ENCODE assay signal across 23 mouse cellular contexts in the genomic region with DNA sequence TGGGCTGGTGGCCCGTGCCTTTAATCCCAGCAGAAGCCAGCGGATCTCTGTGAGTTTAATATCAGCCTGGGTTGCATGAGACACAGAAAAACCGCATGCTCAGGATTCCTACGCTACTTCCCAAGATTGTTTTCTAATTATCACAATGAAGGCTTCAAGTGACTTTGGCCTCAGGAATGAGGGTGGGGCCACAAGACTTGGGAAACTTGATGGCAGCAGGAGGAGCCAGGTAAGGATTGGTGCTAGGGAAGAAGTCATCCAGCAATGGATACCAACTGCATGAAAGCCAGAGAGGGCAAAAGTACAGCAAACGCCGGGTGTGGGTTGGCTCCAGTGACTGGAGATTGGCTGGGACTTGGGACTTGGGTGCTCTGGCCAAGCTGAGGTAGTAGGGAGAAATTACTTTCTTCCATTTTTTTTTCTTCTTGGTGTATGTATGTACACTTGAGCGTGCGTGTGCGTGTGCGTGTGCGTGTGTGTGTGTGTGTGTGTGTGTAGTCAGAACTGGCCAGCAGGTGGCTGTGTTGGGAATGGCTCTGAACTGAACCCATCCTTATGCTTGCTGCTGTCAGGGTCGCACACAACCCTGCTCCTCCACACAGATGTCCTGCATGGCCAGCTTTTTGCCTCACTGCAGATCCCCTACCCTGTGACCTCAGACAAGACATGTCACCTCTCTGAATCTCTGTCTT. TPM values are rescaled to one million over a fixed set of nuclear protein-coding genes. Genes with fewer than 3 reads are reported as not detected.
DNase-seq lines count a peak whose midpoint lies in the region; ATAC-seq and TF ChIP-seq lines count a peak whose summit lies in the region.
"Had no signal": no experiment of that assay in that cellular context is flagged by ENCODE, and none has a peak within 500 bp of the region (broad histone marks: within the 10 kb centered on the region; RNA-seq: fewer than 3 reads in every experiment).

No protein-coding gene starts in this region.

- H3K4me2 ChIP-seq in hindbrain, postnatal 0 days (ENCODE audit: low read depth, low read length) = no peak overlapping the region
- no peak overlapping the region for H3K4me2 ChIP-seq in hindbrain, embryonic 11.5 days (replicated peaks; ENCODE audit: low read depth, low read length)
- no peak overlapping the region for H3K4me2 ChIP-seq in intestine, embryonic 15.5 days (replicated peaks)
- H3K4me2 ChIP-seq in stomach, postnatal 0 days (replicated peaks; ENCODE audit: low read depth) = no peak overlapping the region
- H3K4me2 ChIP-seq: forebrain, embryonic 15.5 days; heart, embryonic 15.5 days; hindbrain, embryonic 13.5 days; liver, embryonic 11.5 days; neural tube, embryonic 12.5 days; stomach, embryonic 15.5 days had no signal

- H3K27me3 ChIP-seq in hindbrain, postnatal 0 days (ENCODE audit: insufficient read depth, low read length) = no peaks in the 10 kb centered on the region
- no peaks in the 10 kb centered on the region for H3K27me3 ChIP-seq in hindbrain, embryonic 11.5 days (ENCODE audit: control insufficient read depth, insufficient read depth, low read length)
- no peaks in the 10 kb centered on the region for H3K27me3 ChIP-seq in intestine, embryonic 15.5 days (replicated peaks)
- H3K27me3 ChIP-seq in stomach, postnatal 0 days (ENCODE audit: control insufficient read depth, insufficient read depth, low read length) = no peaks in the 10 kb centered on the region
- H3K27me3 ChIP-seq: CH12.LX; forebrain, embryonic 15.5 days; heart, embryonic 15.5 days; hindbrain, embryonic 13.5 days; megakaryocyte, embryonic 14.5 days; neural tube, embryonic 12.5 days; stomach, embryonic 15.5 days had no signal

- WGBS in hindbrain, postnatal 0 days = 92% methylated on average over 12 of the region's 12 CpGs
- 93% methylated on average over 12 of the region's 12 CpGs for WGBS in hindbrain, embryonic 11.5 days
- 84% methylated on average over 12 of the region's 12 CpGs for WGBS in lung, adult 2 months
- WGBS in intestine, embryonic 15.5 days = 85% methylated on average over 12 of the region's 12 CpGs
- WGBS in stomach, postnatal 0 days = 83% methylated on average over 12 of the region's 12 CpGs

- H3K27ac ChIP-seq in hindbrain, postnatal 0 days = no peak overlapping the region
- H3K27ac ChIP-seq in hindbrain, embryonic 11.5 days (ENCODE audit: low read depth, low read length) = no peak overlapping the region
- H3K27ac ChIP-seq in intestine, embryonic 15.5 days = no peak overlapping the region
- H3K27ac ChIP-seq in stomach, postnatal 0 days (replicated peaks) = 0 out of 2 replicates have a peak overlapping the region, but pooled peaks have one; percentile 8
- H3K27ac ChIP-seq: forebrain, embryonic 15.5 days; heart, embryonic 15.5 days; hindbrain, embryonic 13.5 days; kidney, postnatal 0 days; neural tube, embryonic 12.5 days; stomach, embryonic 15.5 days had no signal

- TF ChIP-seq POLR2A in lung, adult 2 months (IDR thresholded peaks at IDR 0.05; ENCODE audit: borderline replicate concordance, extremely low read depth, low read depth, low read length) = no peak

- no peaks in the 10 kb centered on the region for H3K36me3 ChIP-seq in hindbrain, postnatal 0 days (ENCODE audit: insufficient read depth, low read length)
- no peaks in the 10 kb centered on the region for H3K36me3 ChIP-seq in hindbrain, embryonic 11.5 days (ENCODE audit: control insufficient read depth, insufficient read depth, low read length)
- 0 out of 2 replicates have a peak, but pooled peaks cover 5% of the 10 kb centered on the region for H3K36me3 ChIP-seq in intestine, embryonic 15.5 days
- H3K36me3 ChIP-seq in stomach, postnatal 0 days (ENCODE audit: control insufficient read depth, insufficient read depth, low read length) = no peaks in the 10 kb centered on the region
- H3K36me3 ChIP-seq: forebrain, embryonic 15.5 days; heart, embryonic 15.5 days; neural tube, embryonic 12.5 days had no signal

- H3K9ac ChIP-seq in hindbrain, postnatal 0 days (replicated peaks; ENCODE audit: low read length) = no peak overlapping the region
- H3K9ac ChIP-seq in hindbrain, embryonic 11.5 days (ENCODE audit: low read depth, low read length) = no peak overlapping the region
- no peak overlapping the region for H3K9ac ChIP-seq in intestine, embryonic 15.5 days
- H3K9ac ChIP-seq in stomach, postnatal 0 days (ENCODE audit: low read length) = no peak overlapping the region
- H3K9ac ChIP-seq: forebrain, embryonic 15.5 days; heart, embryonic 15.5 days; hindbrain, embryonic 13.5 days; neural tube, embryonic 12.5 days; stomach, embryonic 15.5 days had no signal

- 0 out of 2 replicates have a peak, but pooled peaks have one; percentile 18 for TF ChIP-seq CTCF in hindbrain, postnatal 0 days (IDR thresholded peaks at IDR 0.05; ENCODE audit: low read depth)
- TF ChIP-seq CTCF in lung, adult 2 months (IDR thresholded peaks at IDR 0.05; ENCODE audit: insufficient read depth, low read length) = no peak
- peak; percentile 35; the same call in 1 of the 2 replicates for TF ChIP-seq CTCF in stomach, postnatal 0 days (IDR thresholded peaks at IDR 0.05; ENCODE audit: low read depth)

- DNase-seq in hindbrain, postnatal 0 days (ENCODE audit: low spot score) = no peak
- DNase-seq in hindbrain, embryonic 11.5 days (ENCODE audit: low spot score) = no peak
- peak; percentile 12 for DNase-seq in lung, adult 2 months
- no peak for DNase-seq in lung, postnatal 10 days
- DNase-seq in stomach, postnatal 0 days (ENCODE audit: low spot score) = peak; percentile 34
- no peak for DNase-seq in adrenal gland, postnatal 25 days
- DNase-seq in right cerebral cortex, adult 18-20 months = no peak
- DNase-seq: adrenal gland, postnatal 10 days; cerebellum, postnatal 10 days; heart, adult 18-20 months; thymus, postnatal 25 days had no signal

- TF ChIP-seq EP300 in stomach, postnatal 0 days (optimal IDR thresholded peaks at IDR 0.05) = no peak

- no peak overlapping the region for H3K4me3 ChIP-seq in hindbrain, postnatal 0 days (ENCODE audit: low read length)
- no peak overlapping the region for H3K4me3 ChIP-seq in hindbrain, embryonic 11.5 days (ENCODE audit: low read depth, low read length)
- H3K4me3 ChIP-seq in lung, adult 2 months (replicated peaks; ENCODE audit: extremely low read depth, low read depth, low read length) = no peak overlapping the region
- no peak overlapping the region for H3K4me3 ChIP-seq in intestine, embryonic 15.5 days (replicated peaks)
- no peak overlapping the region for H3K4me3 ChIP-seq in stomach, postnatal 0 days (ENCODE audit: low read depth, low read length)
- H3K4me3 ChIP-seq: erythroblast, embryonic 14.5 days; forebrain, embryonic 15.5 days; heart, embryonic 15.5 days; hindbrain, embryonic 13.5 days; megakaryocyte, embryonic 14.5 days; neural tube, embryonic 12.5 days; stomach, embryonic 15.5 days had no signal

- ATAC-seq in hindbrain, postnatal 0 days = no peak
- ATAC-seq in hindbrain, embryonic 11.5 days (ENCODE audit: low FRiP score) = no peak
- peak; percentile 74 for ATAC-seq in intestine, embryonic 15.5 days
- ATAC-seq in stomach, postnatal 0 days (ENCODE audit: low FRiP score, low TSS enrichment) = 0 out of 2 replicates have a peak, but pooled peaks have one; percentile 37
- ATAC-seq: forebrain, embryonic 15.5 days had no signal

- no peaks in the 10 kb centered on the region for H3K4me1 ChIP-seq in hindbrain, postnatal 0 days (ENCODE audit: insufficient read depth, low read length)
- H3K4me1 ChIP-seq in hindbrain, embryonic 11.5 days (replicated peaks; ENCODE audit: control insufficient read depth, insufficient read depth, low read length) = no peaks in the 10 kb centered on the region
- no peaks in the 10 kb centered on the region for H3K4me1 ChIP-seq in lung, adult 2 months (ENCODE audit: control insufficient read depth, insufficient read depth, low read length)
- no peaks in the 10 kb centered on the region for H3K4me1 ChIP-seq in intestine, embryonic 15.5 days (replicated peaks)
- H3K4me1 ChIP-seq in stomach, postnatal 0 days (replicated peaks; ENCODE audit: control insufficient read depth, insufficient read depth) = no peaks in the 10 kb centered on the region
- H3K4me1 ChIP-seq: forebrain, embryonic 15.5 days; heart, embryonic 15.5 days; hindbrain, embryonic 13.5 days; megakaryocyte, embryonic 14.5 days; neural tube, embryonic 12.5 days; stomach, embryonic 15.5 days had no signal

- H3K9me3 ChIP-seq in hindbrain, postnatal 0 days (ENCODE audit: low read length) = no peaks in the 10 kb centered on the region
- no peaks in the 10 kb centered on the region for H3K9me3 ChIP-seq in hindbrain, embryonic 11.5 days (ENCODE audit: control insufficient read depth, low read length)
- no peaks in the 10 kb centered on the region for H3K9me3 ChIP-seq in intestine, embryonic 15.5 days
- H3K9me3 ChIP-seq in stomach, postnatal 0 days (ENCODE audit: control insufficient read depth, low read length) = no peaks in the 10 kb centered on the region
- H3K9me3 ChIP-seq: forebrain, embryonic 15.5 days; heart, embryonic 15.5 days; hindbrain, embryonic 13.5 days; megakaryocyte, embryonic 14.5 days; neural tube, embryonic 12.5 days; stomach, embryonic 15.5 days had no signal

RNA-seq across cellular contexts. Expression of a gene that starts 5.5 kb away (rescaled TPM):
- 67.0 and 90.9 TPM in 2 replicates for total RNA-seq in hindbrain, postnatal 0 days (2014; rRNA removed)
- polyA plus RNA-seq in hindbrain, postnatal 0 days (2015; fragmentation: Nextera tagmentation; extraction: Ambion mirVana) = 70.3 and 77.5 TPM in 2 replicates
- 49.8 and 50.5 TPM in 2 replicates for polyA plus RNA-seq in hindbrain, embryonic 11.5 days (2014; fragmentation: Nextera tagmentation; extraction: Ambion mirVana)
- polyA plus RNA-seq in lung, adult 2 months (2012; rRNA removed) = 96.1 and 134 TPM in 2 replicates
- 34.2 and 38.3 TPM in 2 replicates for polyA plus RNA-seq in intestine, embryonic 15.5 days (2015; fragmentation: Nextera tagmentation; extraction: Ambion mirVana)
- polyA plus RNA-seq in stomach, postnatal 0 days (2015; fragmentation: Nextera tagmentation; extraction: Ambion mirVana) = 19.0 and 21.5 TPM in 2 replicates
- 57.4 and 67.6 TPM in 2 replicates for total RNA-seq in adrenal gland, postnatal 25 days (2021)

RNA-seq across cellular contexts. Expression of a gene that starts 19.5 kb away (rescaled TPM):
- total RNA-seq in hindbrain, postnatal 0 days (2014; rRNA removed) = 9.2 and 10.2 TPM in 2 replicates
- 6.5 and 6.9 TPM in 2 replicates for polyA plus RNA-seq in hindbrain, postnatal 0 days (2015; fragmentation: Nextera tagmentation; extraction: Ambion mirVana)
- polyA plus RNA-seq in hindbrain, embryonic 11.5 days (2014; fragmentation: Nextera tagmentation; extraction: Ambion mirVana) = 3.7 and 3.9 TPM in 2 replicates
- polyA plus RNA-seq in lung, adult 2 months (2012; rRNA removed) = 32.5 and 34.9 TPM in 2 replicates
- 8.0 and 8.6 TPM in 2 replicates for polyA plus RNA-seq in intestine, embryonic 15.5 days (2015; fragmentation: Nextera tagmentation; extraction: Ambion mirVana)
- 7.3 and 8.7 TPM in 2 replicates for polyA plus RNA-seq in stomach, postnatal 0 days (2015; fragmentation: Nextera tagmentation; extraction: Ambion mirVana)
- total RNA-seq in adrenal gland, postnatal 25 days (2021) = 25.6 and 32.3 TPM in 2 replicates

RNA-seq across cellular contexts. Expression of a gene that starts 32.4 kb away (rescaled TPM):
- 60.0 and 61.7 TPM in 2 replicates for total RNA-seq in hindbrain, postnatal 0 days (2014; rRNA removed)
- polyA plus RNA-seq in hindbrain, postnatal 0 days (2015; fragmentation: Nextera tagmentation; extraction: Ambion mirVana) = 153 and 162 TPM in 2 replicates
- 161 and 173 TPM in 2 replicates for polyA plus RNA-seq in hindbrain, embryonic 11.5 days (2014; fragmentation: Nextera tagmentation; extraction: Ambion mirVana)
- 99.2 and 132 TPM in 2 replicates for polyA plus RNA-seq in lung, adult 2 months (2012; rRNA removed)
- 131 and 140 TPM in 2 replicates for polyA plus RNA-seq in intestine, embryonic 15.5 days (2015; fragmentation: Nextera tagmentation; extraction: Ambion mirVana)
- 108 and 114 TPM in 2 replicates for polyA plus RNA-seq in stomach, postnatal 0 days (2015; fragmentation: Nextera tagmentation; extraction: Ambion mirVana)
- total RNA-seq in adrenal gland, postnatal 25 days (2021) = 75.6 and 93.0 TPM in 2 replicates

RNA-seq across cellular contexts. Expression of a gene that starts 32.7 kb away (rescaled TPM):
- total RNA-seq in hindbrain, postnatal 0 days (2014; rRNA removed) = 0.25 TPM in 1 of 2 replicates, not detected in the other
- polyA plus RNA-seq in hindbrain, postnatal 0 days (2015; fragmentation: Nextera tagmentation; extraction: Ambion mirVana) = not detected in 2 replicates
- polyA plus RNA-seq in hindbrain, embryonic 11.5 days (2014; fragmentation: Nextera tagmentation; extraction: Ambion mirVana) = 0.22 and 0.38 TPM in 2 replicates
- 4.3 and 5.0 TPM in 2 replicates for polyA plus RNA-seq in lung, adult 2 months (2012; rRNA removed)
- polyA plus RNA-seq in intestine, embryonic 15.5 days (2015; fragmentation: Nextera tagmentation; extraction: Ambion mirVana) = 0.63 and 0.95 TPM in 2 replicates
- polyA plus RNA-seq in stomach, postnatal 0 days (2015; fragmentation: Nextera tagmentation; extraction: Ambion mirVana) = 3.7 and 5.0 TPM in 2 replicates
- 0.62 and 0.73 TPM in 2 replicates for total RNA-seq in adrenal gland, postnatal 25 days (2021)
- total RNA-seq: layer of hippocampus, postnatal 10 days had no signal

RNA-seq across cellular contexts. Expression of a gene that starts 46.9 kb away (rescaled TPM):
- total RNA-seq in hindbrain, postnatal 0 days (2014; rRNA removed) = 125 and 128 TPM in 2 replicates
- polyA plus RNA-seq in hindbrain, postnatal 0 days (2015; fragmentation: Nextera tagmentation; extraction: Ambion mirVana) = 27.0 and 27.7 TPM in 2 replicates
- polyA plus RNA-seq in hindbrain, embryonic 11.5 days (2014; fragmentation: Nextera tagmentation; extraction: Ambion mirVana) = 4.2 and 5.8 TPM in 2 replicates
- polyA plus RNA-seq in lung, adult 2 months (2012; rRNA removed) = 113 and 121 TPM in 2 replicates
- polyA plus RNA-seq in intestine, embryonic 15.5 days (2015; fragmentation: Nextera tagmentation; extraction: Ambion mirVana) = 18.3 and 21.8 TPM in 2 replicates
- 16.5 and 21.2 TPM in 2 replicates for polyA plus RNA-seq in stomach, postnatal 0 days (2015; fragmentation: Nextera tagmentation; extraction: Ambion mirVana)
- 74.4 and 81.6 TPM in 2 replicates for total RNA-seq in adrenal gland, postnatal 25 days (2021)

Comparison
In these comparisons a context has a peak if more than half of its experiments do, and no peak if none do; other contexts are left out.
1. DNase-seq: peak in lung, adult 2 months (single experiment) and stomach, postnatal 0 days (single experiment); none in hindbrain, postnatal 0 days (single experiment), hindbrain, embryonic 11.5 days (single experiment), lung, postnatal 10 days (single experiment), adrenal gland, postnatal 25 days (single experiment) and right cerebral cortex, adult 18-20 months (single experiment).
2. ATAC-seq: peak in intestine, embryonic 15.5 days (single experiment) and stomach, postnatal 0 days (single experiment); none in hindbrain, postnatal 0 days (single experiment) and hindbrain, embryonic 11.5 days (single experiment).